Mouse (Mus musculus): ENCODE measurements around the gene Fmo1.

- TF ChIP-seq CTCF (IDR thresholded peaks at IDR 0.05; ENCODE audit: borderline replicate concordance, control insufficient read depth, extremely low read depth, insufficient read depth, low read length, poor library complexity) (no peak), POLR2A (IDR thresholded peaks at IDR 0.05; ENCODE audit: control insufficient read depth, extremely low read depth, insufficient read depth, low read length, poor library complexity) (no peak)
Observed at GRCm38 (mm10) chr1:162807441-162807840, 59.0 kb downstream of the Fmo1 start.

All from thymus, adult 2 months (tissue).